Mouse (Mus musculus): Measurements from ENCODE around the gene Zfp865. TPM values are rescaled to one million over a fixed set of nuclear protein-coding genes. Genes with fewer than 3 reads are reported as not detected.
A peak's percentile ranks its signal among the peaks of the same experiment; 100 is the strongest.
"Not testable (repeated sequence)": the region's sequence is repeated elsewhere in the genome, so short reads cannot be mapped to it uniquely, and the experiment has no call there.

The Zfp865 gene
- polyA plus RNA-seq, 1 experiment = 37.3 TPM

DNA sequence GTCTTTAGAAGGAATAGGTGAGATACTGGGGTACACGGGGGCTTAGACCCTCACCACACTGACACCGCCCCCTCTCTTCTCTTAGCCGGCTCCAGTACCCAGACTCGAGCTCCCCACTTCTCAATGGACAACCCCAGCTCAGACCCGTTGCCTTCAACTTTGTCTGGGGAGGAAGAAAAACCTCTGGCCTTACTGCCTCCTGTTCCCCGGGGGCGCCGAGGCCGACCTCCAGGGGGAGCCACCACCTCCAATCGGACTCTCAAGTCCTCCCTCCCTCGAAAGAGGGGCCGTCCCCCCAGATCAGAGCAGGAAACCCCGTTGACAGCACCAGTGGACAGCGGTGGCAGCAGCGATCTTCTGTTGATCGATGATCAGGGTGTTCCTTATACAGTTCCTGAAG, 2.8 kb upstream of the Zfp865 start:
- Histone ChIP-seq H3K36me3 (ENCODE audit: control insufficient read depth, insufficient read depth, low read length) (peaks cover 18% of the 10 kb centered on the region), H3K27me3 (ENCODE audit: control insufficient read depth, insufficient read depth, low read length) (no peaks in the 10 kb centered on the region), H3K27ac (ENCODE audit: insufficient read depth, low read depth, low read length) (no peak overlapping the region), H3K4me1 (ENCODE audit: control insufficient read depth, insufficient read depth, insufficient read length, low read length) (peaks cover 4% of the 10 kb centered on the region; the same call in 1 of the 2 replicates), H3K4me3 (ENCODE audit: low read depth, low read length) (no peak overlapping the region)
- TF ChIP-seq CTCF (IDR thresholded peaks at IDR 0.05; ENCODE audit: extremely low read depth, insufficient read length, insufficient replicate concordance, low read depth, low read length) (no peak), POLR2A (IDR thresholded peaks at IDR 0.05; ENCODE audit: low read depth, low read length) (no peak)
- WGBS = 91% methylated on average over 16 of the region's 16 CpGs

DNA sequence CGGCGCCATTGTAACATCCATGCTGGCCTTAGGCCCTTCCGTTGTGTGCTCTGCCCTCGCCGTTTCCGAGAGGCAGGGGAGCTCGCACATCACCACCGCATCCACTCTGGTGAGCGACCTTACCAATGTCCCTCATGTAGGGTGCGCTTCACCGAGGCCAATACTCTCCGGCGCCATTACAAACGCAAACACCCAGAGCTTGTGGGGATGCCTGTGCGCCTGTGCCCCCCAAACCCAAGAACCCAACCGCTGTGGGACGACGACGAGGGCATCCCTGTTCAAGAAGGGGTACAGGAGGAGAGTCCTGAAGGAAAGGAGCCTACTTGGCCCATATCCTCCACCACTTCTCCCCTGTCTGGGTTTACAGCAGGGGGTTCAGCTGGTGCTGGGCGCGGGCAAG, 2.2 kb upstream of the Zfp865 start:
- no peaks in the 10 kb centered on the region for H3K27me3 ChIP-seq (ENCODE audit: control insufficient read depth, insufficient read depth, low read length)
- peaks cover 4% of the 10 kb centered on the region; the same call in 1 of the 2 replicates for H3K4me1 ChIP-seq (ENCODE audit: control insufficient read depth, insufficient read depth, insufficient read length, low read length)
- WGBS = 96% methylated on average over 21 of the region's 21 CpGs
- H3K36me3 ChIP-seq (ENCODE audit: control insufficient read depth, insufficient read depth, low read length) = peaks cover 16% of the 10 kb centered on the region
- H3K4me3 ChIP-seq (ENCODE audit: low read depth, low read length) = no peak overlapping the region
- TF ChIP-seq POLR2A (IDR thresholded peaks at IDR 0.05; ENCODE audit: low read depth, low read length) = no peak
- TF ChIP-seq CTCF (IDR thresholded peaks at IDR 0.05; ENCODE audit: extremely low read depth, insufficient read length, insufficient replicate concordance, low read depth, low read length) = no peak
- no peak overlapping the region for H3K27ac ChIP-seq (ENCODE audit: insufficient read depth, low read depth, low read length)

DNA sequence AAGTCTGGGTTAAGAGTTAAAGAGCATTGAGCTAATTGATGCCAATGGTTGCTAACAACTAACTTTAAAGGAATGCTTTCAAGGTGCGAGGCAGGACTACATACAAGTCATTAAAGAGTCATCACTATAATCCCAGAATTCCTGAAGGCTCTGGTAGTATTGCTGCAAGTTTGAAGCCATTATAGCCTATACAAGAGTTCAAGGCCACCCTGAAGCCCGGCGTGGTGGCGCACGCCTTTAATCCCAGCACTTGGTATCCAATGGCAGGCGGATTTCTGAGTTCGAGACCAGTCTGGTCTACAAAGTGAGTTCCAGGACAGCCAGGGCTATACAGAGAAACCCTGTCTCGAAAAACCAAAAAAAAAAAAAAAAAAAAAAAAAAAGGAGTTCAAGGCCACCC, 600 bp upstream of the Zfp865 start:
- H3K4me1 ChIP-seq (ENCODE audit: control insufficient read depth, insufficient read depth, insufficient read length, low read length); H3K27me3 ChIP-seq (ENCODE audit: control insufficient read depth, insufficient read depth, low read length): not testable (repeated sequence)
- H3K36me3 ChIP-seq (ENCODE audit: control insufficient read depth, insufficient read depth, low read length) = peaks cover 18% of the 10 kb centered on the region
- WGBS = 12% methylated on average over 8 of the region's 8 CpGs
- H3K4me3 ChIP-seq (ENCODE audit: low read depth, low read length) = 0 out of 2 replicates have a peak overlapping the region, but pooled peaks have one; percentile 17
- peak overlapping the region; percentile 92; the same call in 1 of the 2 replicates for H3K27ac ChIP-seq (ENCODE audit: insufficient read depth, low read depth, low read length)

DNA sequence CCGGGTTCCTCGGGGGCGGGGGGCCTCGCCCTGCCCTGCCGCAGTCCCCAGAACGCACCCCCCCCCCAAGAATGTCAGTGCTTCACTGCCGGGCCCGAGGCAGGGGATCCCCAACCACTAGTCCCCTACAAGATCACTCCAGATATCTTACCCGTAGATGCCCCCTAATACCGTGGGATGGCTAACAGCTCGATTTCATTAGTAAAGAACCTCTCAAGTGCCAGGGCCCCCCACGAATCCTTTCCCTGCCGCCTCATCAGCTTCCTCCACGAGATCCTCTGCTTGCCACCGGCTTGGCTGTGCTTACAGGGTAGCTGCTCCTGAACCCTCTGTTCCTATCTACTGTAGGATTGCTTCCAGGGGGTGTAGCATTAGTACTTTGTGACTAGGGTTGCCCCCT, 509 bp downstream of the Zfp865 start:
- H3K4me1 ChIP-seq (ENCODE audit: control insufficient read depth, insufficient read depth, insufficient read length, low read length) = peaks cover 4% of the 10 kb centered on the region; the same call in 1 of the 2 replicates
- H3K27ac ChIP-seq (ENCODE audit: insufficient read depth, low read depth, low read length) = peak overlapping the region; percentile 49
- TF ChIP-seq CTCF (IDR thresholded peaks at IDR 0.05; ENCODE audit: extremely low read depth, insufficient read length, insufficient replicate concordance, low read depth, low read length) (no peak), POLR2A (IDR thresholded peaks at IDR 0.05; ENCODE audit: low read depth, low read length) (no peak)
- H3K4me3 ChIP-seq (ENCODE audit: low read depth, low read length) = peak overlapping the region; percentile 72
- H3K27me3 ChIP-seq (ENCODE audit: control insufficient read depth, insufficient read depth, low read length) = no peaks in the 10 kb centered on the region
- WGBS = 0% methylated on average over 15 of the region's 15 CpGs
- peaks cover 18% of the 10 kb centered on the region for H3K36me3 ChIP-seq (ENCODE audit: control insufficient read depth, insufficient read depth, low read length)

DNA sequence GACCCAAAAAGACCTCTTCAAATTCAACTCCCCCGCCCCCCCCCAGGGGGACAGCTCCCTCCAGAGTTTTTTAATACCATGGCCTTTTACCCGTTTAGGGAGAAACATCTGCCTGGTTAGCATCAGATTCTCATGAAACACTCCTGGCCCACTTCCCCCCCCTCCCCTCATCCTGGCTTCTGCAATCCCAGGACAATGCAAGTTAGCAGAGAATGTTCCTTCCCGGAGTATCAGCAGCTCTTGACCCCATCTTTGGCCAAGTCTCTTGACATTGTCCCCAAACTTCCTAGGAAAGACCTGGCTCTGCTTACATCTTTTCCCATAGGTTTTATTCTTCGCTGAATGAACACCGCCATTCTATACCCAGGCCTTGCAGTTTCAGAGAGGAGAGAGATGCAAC, 1.0 kb downstream of the Zfp865 start:
- 46% methylated on average over 5 of the region's 5 CpGs for WGBS
- H3K36me3 ChIP-seq (ENCODE audit: control insufficient read depth, insufficient read depth, low read length) = peaks cover 18% of the 10 kb centered on the region
- TF ChIP-seq POLR2A (IDR thresholded peaks at IDR 0.05; ENCODE audit: low read depth, low read length) (no peak), CTCF (IDR thresholded peaks at IDR 0.05; ENCODE audit: extremely low read depth, insufficient read length, insufficient replicate concordance, low read depth, low read length) (no peak)
- H3K27me3 ChIP-seq (ENCODE audit: control insufficient read depth, insufficient read depth, low read length) = no peaks in the 10 kb centered on the region
- peaks cover 4% of the 10 kb centered on the region; the same call in 1 of the 2 replicates for H3K4me1 ChIP-seq (ENCODE audit: control insufficient read depth, insufficient read depth, insufficient read length, low read length)
- H3K4me3 ChIP-seq (ENCODE audit: low read depth, low read length) = peak overlapping the region; percentile 72; the same call in 1 of the 2 replicates
- no peak overlapping the region for H3K27ac ChIP-seq (ENCODE audit: insufficient read depth, low read depth, low read length)

DNA sequence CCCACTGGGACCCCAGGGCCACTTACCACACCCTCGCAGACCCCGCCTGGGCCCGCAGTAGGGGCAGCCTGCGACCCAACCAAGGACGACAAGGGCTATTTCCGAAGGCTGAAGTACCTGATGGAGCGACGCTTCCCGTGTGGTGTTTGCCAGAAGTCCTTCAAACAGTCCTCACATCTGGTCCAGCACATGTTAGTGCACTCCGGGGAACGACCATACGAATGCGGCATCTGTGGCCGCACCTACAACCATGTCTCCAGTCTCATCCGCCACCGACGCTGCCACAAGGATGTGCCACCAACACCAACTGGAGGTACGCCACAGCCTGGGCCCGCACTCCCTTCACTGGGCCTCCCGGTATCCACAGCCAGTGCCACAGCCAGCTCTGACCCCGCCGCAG, 9.4 kb downstream of the Zfp865 start:
- no peak overlapping the region for H3K4me3 ChIP-seq (ENCODE audit: low read depth, low read length)
- no peaks in the 10 kb centered on the region for H3K27me3 ChIP-seq (ENCODE audit: control insufficient read depth, insufficient read depth, low read length)
- H3K4me1 ChIP-seq (ENCODE audit: control insufficient read depth, insufficient read depth, insufficient read length, low read length) = no peaks in the 10 kb centered on the region
- H3K36me3 ChIP-seq (ENCODE audit: control insufficient read depth, insufficient read depth, low read length) = peaks cover 44% of the 10 kb centered on the region
- 97% methylated on average over 22 of the region's 22 CpGs for WGBS
- no peak overlapping the region for H3K27ac ChIP-seq (ENCODE audit: insufficient read depth, low read depth, low read length)
- TF ChIP-seq CTCF (IDR thresholded peaks at IDR 0.05; ENCODE audit: extremely low read depth, insufficient read length, insufficient replicate concordance, low read depth, low read length) = no peak

DNA sequence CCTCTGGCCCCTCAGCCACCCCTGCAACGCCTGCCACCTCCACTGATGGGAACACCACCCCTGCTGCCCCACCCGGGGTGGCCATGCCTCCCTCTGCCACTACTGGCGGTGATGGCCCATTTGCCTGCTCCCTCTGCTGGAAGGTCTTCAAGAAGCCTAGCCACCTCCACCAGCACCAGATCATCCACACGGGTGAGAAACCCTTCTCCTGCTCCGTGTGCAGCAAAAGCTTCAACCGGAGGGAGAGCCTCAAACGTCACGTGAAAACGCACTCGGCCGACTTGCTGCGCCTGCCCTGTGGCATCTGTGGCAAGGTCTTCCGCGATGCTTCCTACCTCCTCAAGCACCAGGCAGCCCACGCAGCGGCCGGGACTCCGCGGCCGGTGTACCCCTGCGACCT, 9.8 kb downstream of the Zfp865 start:
- Histone ChIP-seq H3K27me3 (ENCODE audit: control insufficient read depth, insufficient read depth, low read length) (no peaks in the 10 kb centered on the region), H3K4me1 (ENCODE audit: control insufficient read depth, insufficient read depth, insufficient read length, low read length) (no peaks in the 10 kb centered on the region), H3K36me3 (ENCODE audit: control insufficient read depth, insufficient read depth, low read length) (peaks cover 44% of the 10 kb centered on the region), H3K4me3 (ENCODE audit: low read depth, low read length) (no peak overlapping the region), H3K27ac (ENCODE audit: insufficient read depth, low read depth, low read length) (no peak overlapping the region)
- TF ChIP-seq CTCF (IDR thresholded peaks at IDR 0.05; ENCODE audit: extremely low read depth, insufficient read length, insufficient replicate concordance, low read depth, low read length) (no peak), POLR2A (IDR thresholded peaks at IDR 0.05; ENCODE audit: low read depth, low read length) (no peak)
- WGBS = 97% methylated on average over 21 of the region's 21 CpGs
